Mouse (Mus musculus): ENCODE data around the gene Lca5. TPM values are rescaled to one million over a fixed set of nuclear protein-coding genes. Genes with fewer than 3 reads are reported as not detected.

The Lca5 gene
- polyA plus RNA-seq, 1 experiment from 2014 or later = 2.9 TPM

DNA sequence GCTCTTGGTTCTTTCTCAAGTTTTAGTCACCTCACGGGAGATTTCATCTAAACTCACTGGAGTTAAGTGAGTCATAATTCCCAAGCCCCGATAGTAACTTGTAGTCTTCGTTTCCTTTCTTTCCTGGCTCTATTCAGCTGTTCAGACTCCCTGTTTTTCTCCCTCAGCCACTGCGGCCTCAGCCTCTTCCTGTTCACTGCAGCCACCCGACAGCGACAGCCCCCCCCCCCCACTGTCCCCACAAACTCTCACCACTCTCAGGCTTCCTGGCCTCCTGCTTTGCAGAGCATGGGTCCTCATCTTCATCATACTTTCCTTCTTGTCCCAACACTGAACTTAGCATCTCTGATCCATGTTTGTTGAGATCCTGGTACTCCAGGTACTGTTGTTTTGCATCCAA, 42.7 kb downstream of the Lca5 start:
- no peak for TF ChIP-seq CTCF (IDR thresholded peaks at IDR 0.05; ENCODE audit: low read depth)

DNA sequence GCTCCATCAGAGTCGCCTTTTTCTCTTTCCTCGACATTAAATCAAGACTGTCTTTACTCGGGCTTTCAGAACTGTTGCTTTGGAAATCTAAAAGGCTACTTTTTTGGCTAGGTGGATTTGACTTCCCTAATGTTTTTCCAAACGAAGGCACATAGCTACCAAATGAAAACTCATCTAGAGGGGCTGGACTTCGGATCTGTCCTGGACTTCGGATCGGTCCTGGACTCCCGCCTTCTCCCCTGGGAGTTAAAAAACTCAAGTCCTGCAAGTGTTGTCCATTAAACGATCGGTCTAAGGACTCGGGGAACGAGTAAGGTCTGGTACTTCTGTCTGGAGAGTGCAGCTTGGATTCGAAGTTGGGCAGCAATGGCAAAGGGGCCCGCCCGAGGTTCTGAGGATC, 45.5 kb downstream of the Lca5 start:
- H3K27me3 ChIP-seq (replicated peaks; ENCODE audit: control insufficient read depth, insufficient read depth, low read length) = no peaks in the 10 kb centered on the region
- ATAC-seq = no peak

More for the DNA sequence above, 42.7 kb downstream of the Lca5 start:
- no peaks in the 10 kb centered on the region; the same call in 1 of the 2 replicates for H3K36me3 ChIP-seq (ENCODE audit: control insufficient read depth, insufficient read depth)
- no peaks in the 10 kb centered on the region for H3K4me1 ChIP-seq (replicated peaks; ENCODE audit: control insufficient read depth, insufficient read depth, low read length)
- H3K27ac ChIP-seq (ENCODE audit: low read depth, low read length) = no peak overlapping the region
- H3K9ac ChIP-seq (ENCODE audit: low read depth, low read length) = no peak overlapping the region
- H3K4me3 ChIP-seq (ENCODE audit: low read depth, low read length) = no peak overlapping the region
- ATAC-seq = no peak
- H3K9me3 ChIP-seq (ENCODE audit: control insufficient read depth) = no peaks in the 10 kb centered on the region
- H3K27me3 ChIP-seq (replicated peaks; ENCODE audit: control insufficient read depth, insufficient read depth, low read length) = no peaks in the 10 kb centered on the region
- WGBS = 73% methylated on average over 6 of the region's 6 CpGs
- H3K4me2 ChIP-seq (replicated peaks; ENCODE audit: low read depth) = no peak overlapping the region

DNA sequence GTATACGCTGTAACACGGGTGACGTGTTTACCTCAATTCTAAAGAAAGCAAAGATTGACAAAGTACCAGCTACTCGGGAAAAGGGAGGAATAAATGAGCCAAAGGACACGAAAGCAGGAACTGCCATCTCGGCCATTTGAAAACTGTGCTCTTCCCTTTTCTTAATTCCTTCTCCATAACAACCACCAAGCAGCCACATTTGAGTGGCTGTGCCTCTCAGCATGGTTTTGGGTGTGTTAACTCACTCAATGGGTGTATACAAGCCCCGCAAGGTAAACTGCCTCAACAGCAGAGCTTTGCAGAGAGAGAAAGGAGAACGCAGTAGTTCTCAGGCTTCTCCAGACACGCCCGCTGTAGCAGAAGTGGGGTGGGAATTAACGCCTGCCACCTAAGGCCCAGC, 48.9 kb downstream of the Lca5 start:
- TF ChIP-seq CTCF (IDR thresholded peaks at IDR 0.05; ENCODE audit: low read depth) = no peak
- Histone ChIP-seq H3K36me3 (ENCODE audit: control insufficient read depth, insufficient read depth) (no peaks in the 10 kb centered on the region; the same call in 1 of the 2 replicates), H3K4me2 (replicated peaks; ENCODE audit: low read depth) (no peak overlapping the region), H3K9me3 (ENCODE audit: control insufficient read depth) (no peaks in the 10 kb centered on the region), H3K4me1 (replicated peaks; ENCODE audit: control insufficient read depth, insufficient read depth, low read length) (no peaks in the 10 kb centered on the region), H3K4me3 (ENCODE audit: low read depth, low read length) (no peak overlapping the region), H3K9ac (ENCODE audit: low read depth, low read length) (no peak overlapping the region), H3K27me3 (replicated peaks; ENCODE audit: control insufficient read depth, insufficient read depth, low read length) (no peaks in the 10 kb centered on the region), H3K27ac (ENCODE audit: low read depth, low read length) (no peak overlapping the region)
- ATAC-seq = no peak
- 89% methylated on average over 11 of the region's 11 CpGs for WGBS

More for the DNA sequence above, 45.5 kb downstream of the Lca5 start:
- Histone ChIP-seq H3K9me3 (ENCODE audit: control insufficient read depth) (no peaks in the 10 kb centered on the region), H3K4me2 (replicated peaks; ENCODE audit: low read depth) (no peak overlapping the region), H3K4me1 (replicated peaks; ENCODE audit: control insufficient read depth, insufficient read depth, low read length) (no peaks in the 10 kb centered on the region), H3K36me3 (ENCODE audit: control insufficient read depth, insufficient read depth) (no peaks in the 10 kb centered on the region; the same call in 1 of the 2 replicates), H3K4me3 (ENCODE audit: low read depth, low read length) (no peak overlapping the region), H3K9ac (ENCODE audit: low read depth, low read length) (no peak overlapping the region), H3K27ac (ENCODE audit: low read depth, low read length) (no peak overlapping the region)
- no peak for TF ChIP-seq CTCF (IDR thresholded peaks at IDR 0.05; ENCODE audit: low read depth)
- WGBS = 90% methylated on average over 15 of the region's 15 CpGs

DNA sequence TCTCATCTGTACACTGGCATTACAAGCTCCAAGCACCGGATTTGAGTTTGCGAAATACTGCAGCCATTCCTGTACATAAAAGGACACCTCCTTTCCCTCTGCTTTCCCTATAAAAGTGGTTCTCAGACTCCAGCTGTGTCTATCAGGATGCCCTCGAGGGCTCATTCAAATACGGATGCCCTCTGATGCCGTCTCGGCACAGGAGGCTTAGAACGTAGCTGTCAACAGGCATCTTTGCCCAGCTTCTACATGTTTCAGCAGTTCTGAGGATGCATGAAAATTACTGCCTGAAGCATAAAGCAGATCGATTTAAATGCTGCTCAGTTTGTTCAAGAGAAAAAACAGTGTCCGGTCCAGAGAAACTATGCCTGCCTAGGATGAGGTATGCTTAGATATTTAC, 51.4 kb downstream of the Lca5 start:
- Histone ChIP-seq H3K27ac (ENCODE audit: low read depth, low read length) (no peak overlapping the region), H3K36me3 (ENCODE audit: control insufficient read depth, insufficient read depth) (no peaks in the 10 kb centered on the region; the same call in 1 of the 2 replicates), H3K27me3 (replicated peaks; ENCODE audit: control insufficient read depth, insufficient read depth, low read length) (no peaks in the 10 kb centered on the region), H3K9ac (ENCODE audit: low read depth, low read length) (no peak overlapping the region), H3K9me3 (ENCODE audit: control insufficient read depth) (no peaks in the 10 kb centered on the region), H3K4me1 (replicated peaks; ENCODE audit: control insufficient read depth, insufficient read depth, low read length) (no peaks in the 10 kb centered on the region), H3K4me2 (replicated peaks; ENCODE audit: low read depth) (no peak overlapping the region), H3K4me3 (ENCODE audit: low read depth, low read length) (no peak overlapping the region)
- TF ChIP-seq CTCF (IDR thresholded peaks at IDR 0.05; ENCODE audit: low read depth) = no peak
- WGBS = 90% methylated on average over 9 of the region's 9 CpGs
- no peak for ATAC-seq

DNA sequence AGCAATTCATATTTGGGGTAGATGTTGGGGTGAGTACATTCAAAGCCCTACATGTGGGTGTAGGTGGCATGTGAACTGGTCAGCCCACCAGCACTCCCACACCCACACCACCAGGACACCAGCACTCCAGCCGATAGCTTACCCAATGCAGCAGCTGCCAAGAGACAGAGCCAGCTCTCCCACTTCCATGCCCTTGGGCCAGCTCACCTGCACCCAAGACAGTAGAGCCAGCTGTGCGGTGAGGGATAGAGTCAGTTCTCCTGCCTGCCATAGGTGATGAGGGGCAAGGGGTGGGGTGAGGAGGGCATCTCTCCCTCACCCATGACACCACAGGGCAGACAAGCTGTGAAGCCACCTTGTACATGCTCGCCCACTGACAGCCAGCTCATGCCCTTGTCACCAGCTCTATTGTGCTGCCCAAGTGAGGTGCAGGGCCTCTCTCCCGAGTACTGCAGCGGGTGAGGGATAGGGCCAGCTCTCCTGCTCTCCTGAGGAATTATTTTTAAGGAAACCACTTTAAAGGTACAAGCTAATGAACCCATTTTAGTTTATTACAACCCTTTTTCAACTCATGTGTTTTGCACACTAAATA, 54.6 kb downstream of the Lca5 start:
- TF ChIP-seq CTCF (IDR thresholded peaks at IDR 0.05; ENCODE audit: low read depth) = no peak
- Histone ChIP-seq H3K9me3 (ENCODE audit: control insufficient read depth) (no peaks in the 10 kb centered on the region), H3K4me3 (ENCODE audit: low read depth, low read length) (no peak overlapping the region), H3K9ac (ENCODE audit: low read depth, low read length) (no peak overlapping the region), H3K36me3 (ENCODE audit: control insufficient read depth, insufficient read depth) (no peaks in the 10 kb centered on the region), H3K27me3 (replicated peaks; ENCODE audit: control insufficient read depth, insufficient read depth, low read length) (no peaks in the 10 kb centered on the region), H3K27ac (ENCODE audit: low read depth, low read length) (no peak overlapping the region), H3K4me1 (replicated peaks; ENCODE audit: control insufficient read depth, insufficient read depth, low read length) (no peaks in the 10 kb centered on the region), H3K4me2 (replicated peaks; ENCODE audit: low read depth) (no peak overlapping the region)
- 87% methylated on average over 5 of the region's 5 CpGs for WGBS
- no peak for ATAC-seq

DNA sequence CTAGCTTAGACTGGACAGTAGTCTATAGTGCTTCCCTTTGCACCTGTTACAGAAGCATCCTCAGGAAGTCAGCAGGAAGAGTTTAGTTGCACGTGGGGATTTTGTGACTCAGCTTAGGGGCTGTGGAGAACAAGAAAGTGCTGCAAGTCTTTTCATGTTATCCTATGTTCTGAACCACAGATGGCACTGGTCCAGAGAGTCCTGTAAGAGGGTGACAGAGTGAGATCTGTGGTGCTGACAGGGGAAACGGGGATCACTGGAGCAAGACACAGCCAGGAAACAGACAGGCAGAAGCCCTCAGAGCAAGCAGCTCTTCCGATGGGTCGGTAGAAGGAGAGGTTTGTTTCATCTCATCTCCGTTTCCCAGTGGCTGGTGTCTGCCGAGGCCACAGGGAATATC, 55.6 kb downstream of the Lca5 start:
- Histone ChIP-seq H3K4me2 (replicated peaks; ENCODE audit: low read depth) (no peak overlapping the region), H3K27ac (ENCODE audit: low read depth, low read length) (no peak overlapping the region), H3K9me3 (ENCODE audit: control insufficient read depth) (no peaks in the 10 kb centered on the region), H3K36me3 (ENCODE audit: control insufficient read depth, insufficient read depth) (no peaks in the 10 kb centered on the region), H3K4me1 (replicated peaks; ENCODE audit: control insufficient read depth, insufficient read depth, low read length) (no peaks in the 10 kb centered on the region), H3K9ac (ENCODE audit: low read depth, low read length) (no peak overlapping the region), H3K27me3 (replicated peaks; ENCODE audit: control insufficient read depth, insufficient read depth, low read length) (no peaks in the 10 kb centered on the region), H3K4me3 (ENCODE audit: low read depth, low read length) (no peak overlapping the region)
- TF ChIP-seq CTCF (IDR thresholded peaks at IDR 0.05; ENCODE audit: low read depth) = no peak
- 65% methylated on average over 6 of the region's 6 CpGs for WGBS
- no peak for ATAC-seq

DNA sequence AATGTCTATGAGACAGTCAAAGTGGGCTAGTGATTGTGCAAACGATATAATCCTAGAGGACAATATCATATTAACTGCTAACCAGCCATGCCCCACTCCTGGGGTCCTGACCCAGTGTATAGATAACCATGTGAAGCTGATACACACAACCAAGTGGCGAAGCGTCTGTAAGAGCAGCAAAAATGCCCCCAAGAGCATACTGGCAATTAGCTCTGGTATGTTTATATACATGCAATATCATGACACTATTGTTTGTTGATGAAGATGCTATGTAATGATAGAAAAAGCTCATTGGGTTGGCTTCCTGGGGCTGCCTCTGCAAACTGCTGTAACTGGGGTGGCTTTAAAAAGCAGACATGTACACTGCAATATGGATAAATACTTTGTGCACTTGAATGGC, 57.7 kb downstream of the Lca5 start:
- Histone ChIP-seq H3K9ac (ENCODE audit: low read depth, low read length) (no peak overlapping the region), H3K4me2 (replicated peaks; ENCODE audit: low read depth) (no peak overlapping the region), H3K27me3 (replicated peaks; ENCODE audit: control insufficient read depth, insufficient read depth, low read length) (no peaks in the 10 kb centered on the region), H3K36me3 (ENCODE audit: control insufficient read depth, insufficient read depth) (no peaks in the 10 kb centered on the region), H3K4me1 (replicated peaks; ENCODE audit: control insufficient read depth, insufficient read depth, low read length) (no peaks in the 10 kb centered on the region), H3K27ac (ENCODE audit: low read depth, low read length) (no peak overlapping the region), H3K9me3 (ENCODE audit: control insufficient read depth) (no peaks in the 10 kb centered on the region), H3K4me3 (ENCODE audit: low read depth, low read length) (no peak overlapping the region)
- ATAC-seq = no peak
- no peak for TF ChIP-seq CTCF (IDR thresholded peaks at IDR 0.05; ENCODE audit: low read depth)
- WGBS = 66% methylated on average over 3 of the region's 3 CpGs

Measured in intestine, postnatal 0 days (tissue).